Mouse (Mus musculus) subcutaneous adipose tissue, adult 2 months (tissue): ENCODE measurements around the gene Fam189a2. TPM values are rescaled to one million over a fixed set of nuclear protein-coding genes. Genes with fewer than 3 reads are reported as not detected.

Experiments used
- polyA plus RNA-seq: library from polyadenylated mRNA; depleted of rRNA; stranded (reverse); fragments of >200 nt; gene quantifications from 2 replicates; pipeline ENCODE4 v1.2.3, GENCODE M21; 2012; ENCODE audit warnings: low replicate concordance; rRNA removed

The Fam189a2 gene
- polyA plus RNA-seq, result 25.6 and 129 TPM in 2 replicates

DNA sequence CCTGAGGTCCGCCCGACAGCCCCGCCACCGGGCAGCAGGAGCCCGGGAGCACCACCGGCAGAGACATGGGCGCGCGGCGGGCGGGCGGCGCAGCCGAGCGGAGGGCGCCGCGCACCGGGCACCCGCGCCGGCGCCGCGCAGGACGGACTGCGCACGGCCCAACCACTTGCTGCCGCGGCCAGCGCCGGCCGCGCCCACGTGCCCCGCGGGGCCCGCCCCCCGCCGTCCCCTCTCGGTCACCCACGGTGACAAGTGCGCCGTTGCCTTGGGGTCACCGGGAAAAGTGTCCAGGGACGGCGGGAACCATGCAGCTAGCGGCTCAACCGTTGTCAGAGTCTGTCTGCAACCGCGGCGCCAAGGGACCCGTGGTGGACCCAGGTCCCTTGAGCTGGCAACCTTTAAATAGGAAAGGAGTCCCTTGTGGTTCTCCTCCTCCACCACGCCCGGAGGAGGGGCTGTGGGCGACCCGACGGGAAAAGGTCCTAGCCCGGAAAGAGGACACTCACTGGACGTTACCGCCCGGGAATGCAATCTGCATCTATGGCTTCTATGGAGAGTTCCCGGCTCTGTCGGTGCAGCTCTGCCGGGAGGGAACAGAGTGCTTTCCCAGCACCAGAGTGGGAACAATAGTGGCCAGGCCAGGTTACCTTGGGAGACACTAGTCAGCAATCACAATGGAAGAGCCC lies at the start of gene Fam189a2:
TSS of gene Fam189a2 (minus strand) at position 149 of the 686 bp plus-strand sequence.

Other genes with a start within 250 kb of the Fam189a2 start
- 9.0 and 35.1 TPM in 2 replicates for gene Tjp2, start 194.0 kb upstream of the Fam189a2 start, polyA plus RNA-seq
- gene Fxn, start 249.6 kb upstream of the Fam189a2 start, polyA plus RNA-seq, result 10.0 and 16.3 TPM in 2 replicates